Mouse (Mus musculus) urinary bladder, postnatal 0 days (tissue): Measurements from ENCODE around the gene Asb5. TPM values are rescaled to one million over a fixed set of nuclear protein-coding genes. Genes with fewer than 3 reads are reported as not detected.

Source experiments
- polyA plus RNA-seq: library from polyadenylated mRNA; unstranded; fragments of >200 nt; fragmentation: Nextera tagmentation; extraction: Ambion mirVana; gene quantifications from 2 replicates; pipeline ENCODE4 v1.2.1, GENCODE M21; 2015

Gene Asb5
- polyA plus RNA-seq: 1.9 and 2.5 TPM in 2 replicates

GRCm38 (mm10) chr8:54529382-54530296, at the start of gene Asb5, which contains the start of gene Spcs3:
Gene Asb5, plus strand, starts transcription at chr8:54529580.
Gene Spcs3, minus strand, starts transcription at chr8:54529998.

GRCm38 (mm10) chr8:54600671-54601251, 71.4 kb downstream of the Asb5 start, which contains the start of gene Spata4:
Gene Spata4, plus strand, starts transcription at chr8:54600781.

Other genes starting within 250 kb of the Asb5 start
- 34.2 and 40.6 TPM in 2 replicates for gene Spcs3, start 418 bp downstream of the Asb5 start, polyA plus RNA-seq
- gene Spata4, start 71.2 kb downstream of the Asb5 start, polyA plus RNA-seq: not detected in 2 replicates